Mouse (Mus musculus): ENCODE data around the gene Tex35.

GRCm38 (mm10) chr1:157061800-157062444 lies 46.6 kb downstream of the Tex35 start:
- TF ChIP-seq CTCF (IDR thresholded peaks at IDR 0.05; ENCODE audit: low read depth), result no peak
- TF ChIP-seq EP300 (IDR thresholded peaks at IDR 0.05; ENCODE audit: low read depth), result no peak

Data from liver, postnatal 0 days (tissue).